Mouse (Mus musculus): ENCODE results near the gene Fam196a.

The Fam196a gene

GRCm38 (mm10) chr7:134840066-134840465 is 98.2 kb downstream of the Fam196a start:
- DNase-seq (ENCODE audit: low spot score in 2 of 2), result no peak
